Mouse (Mus musculus) liver, adult 2 months (tissue): ENCODE data around the gene Ap5z1. TPM values are rescaled to one million over a fixed set of nuclear protein-coding genes. Genes with fewer than 3 reads are reported as not detected.

Source experiments
- DNase-seq: peaks from one replicate; pipeline ENCODE4 v3.0.0-alpha.2; 2011; ENCODE audit warnings: low read depth, low spot score; ENCODE audit errors: extremely low read depth
- H3K27ac ChIP-seq: fragments of 200-500 bp; replicated peaks from 2 replicates; pipeline ENCODE4 v1.5.1; 2012; ENCODE audit warnings: low read depth, mild to moderate bottlenecking, control low read depth, inconsistent platforms, low read length; ENCODE audit not compliant: insufficient read depth
- H3K27me3 ChIP-seq: fragments of 200-500 bp; 2 replicates; pipeline ENCODE4 v1.6.1; 2012; ENCODE audit warnings: mild to moderate bottlenecking, moderate library complexity, low read length, inconsistent platforms; ENCODE audit not compliant: control insufficient read depth, insufficient read depth
- H3K36me3 ChIP-seq: fragments of 200-500 bp; 2 replicates; pipeline ENCODE4 v1.6.1; 2012; ENCODE audit warnings: low read length, inconsistent platforms; ENCODE audit not compliant: control insufficient read depth, insufficient read depth
- H3K4me1 ChIP-seq: fragments of 200-500 bp; 2 replicates; pipeline ENCODE4 v1.6.1; 2011; ENCODE audit warnings: low read length; ENCODE audit not compliant: control insufficient read depth, insufficient read depth
- H3K4me3 ChIP-seq: fragments of 200-500 bp; 2 replicates; pipeline ENCODE4 v1.5.1; 2011; ENCODE audit warnings: low read depth, mild to moderate bottlenecking, control low read depth, low read length, moderate library complexity; ENCODE audit not compliant: insufficient read depth
- H3K79me2 ChIP-seq: fragments of 200-500 bp; 2 replicates; pipeline ENCODE4 v1.6.1; 2012; ENCODE audit warnings: inconsistent platforms, mild to moderate bottlenecking, low read length, moderate library complexity; ENCODE audit not compliant: control insufficient read depth, insufficient read depth
- H3K9ac ChIP-seq: fragments of 200-500 bp; 2 replicates; pipeline ENCODE4 v1.6.1; 2012; ENCODE audit warnings: low read depth, mild to moderate bottlenecking, control low read depth, inconsistent platforms, low read length
- CTCF ChIP-seq: fragments of 200-500 bp; IDR thresholded peaks from 2 replicates; pipeline ENCODE4 v1.5.1; 2011; ENCODE audit warnings: low read depth, low read length, control low read depth
- POLR2A ChIP-seq: fragments of 200-500 bp; IDR thresholded peaks from 2 replicates; pipeline ENCODE4 v1.6.1; 2011; ENCODE audit warnings: low read length, control low read depth; ENCODE audit not compliant: insufficient read depth; ENCODE audit errors: extremely low read depth
- WGBS: fragments of 180-500 bp; shearing (Covaris S2); methylation state at CpG from one replicate; pipeline ENCODE4 v1.1.7; 2018; 5-methylcytosine and 5-hydroxymethylcytosine counted together
- polyA plus RNA-seq: library from polyadenylated mRNA; depleted of rRNA; stranded (reverse); fragments of >200 nt; gene quantifications from 2 replicates; pipeline ENCODE4 v1.2.3, GENCODE M21; 2012
- total RNA-seq: library from RNA; depleted of rRNA; stranded (reverse); fragments of >200 nt; gene quantifications from 2 replicates; pipeline ENCODE4 v1.2.3, GENCODE M21; 2014

The Ap5z1 gene
- total and polyA plus RNA-seq, 2 experiments, result 3.6 to 23.3 TPM

DNA sequence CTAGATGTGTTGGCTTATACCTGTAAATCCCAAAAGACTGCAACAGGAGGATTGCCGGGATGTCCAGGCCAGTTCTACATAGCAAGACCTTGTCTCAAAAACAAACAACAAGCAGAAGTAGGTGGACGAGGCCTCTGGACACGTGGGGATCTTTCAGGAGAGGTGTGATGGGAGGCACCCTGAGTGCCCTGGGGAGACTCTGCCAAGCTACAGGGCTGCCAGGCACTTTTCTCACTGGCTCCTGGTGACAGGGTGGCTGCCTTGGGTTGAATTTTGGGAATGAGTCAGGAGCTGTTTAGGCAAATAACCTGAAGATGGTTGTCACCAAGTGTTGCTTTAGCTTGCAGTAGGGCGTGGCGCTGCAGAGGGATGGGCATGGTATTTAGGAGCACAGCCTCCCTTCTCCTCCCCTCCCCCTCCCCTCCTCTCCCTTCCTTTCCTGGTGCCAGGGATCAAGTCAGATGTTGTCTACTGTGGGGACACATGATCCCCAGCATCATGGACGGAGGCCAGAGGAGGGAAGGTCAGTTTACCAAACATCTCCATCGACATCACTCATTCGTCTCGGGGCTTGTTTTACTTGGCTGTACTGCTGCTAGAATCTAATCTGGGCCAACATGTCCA is 31.8 kb upstream of the Ap5z1 start:
- peaks cover 7% of the 10 kb centered on the region; the same call in 1 of the 2 replicates for H3K36me3 ChIP-seq
- H3K79me2 ChIP-seq, result peaks cover 52% of the 10 kb centered on the region; the same call in 1 of the 2 replicates
- peak; percentile 92 for DNase-seq
- peak overlapping the region; percentile 69 for H3K27ac ChIP-seq
- TF ChIP-seq POLR2A, result no peak
- no peak for TF ChIP-seq CTCF
- no peak overlapping the region for H3K4me3 ChIP-seq
- no peak overlapping the region for H3K9ac ChIP-seq
- peaks cover 23% of the 10 kb centered on the region for H3K4me1 ChIP-seq
- 29% methylated on average over 9 of the region's 9 CpGs for WGBS
- H3K27me3 ChIP-seq, result no peaks in the 10 kb centered on the region

DNA sequence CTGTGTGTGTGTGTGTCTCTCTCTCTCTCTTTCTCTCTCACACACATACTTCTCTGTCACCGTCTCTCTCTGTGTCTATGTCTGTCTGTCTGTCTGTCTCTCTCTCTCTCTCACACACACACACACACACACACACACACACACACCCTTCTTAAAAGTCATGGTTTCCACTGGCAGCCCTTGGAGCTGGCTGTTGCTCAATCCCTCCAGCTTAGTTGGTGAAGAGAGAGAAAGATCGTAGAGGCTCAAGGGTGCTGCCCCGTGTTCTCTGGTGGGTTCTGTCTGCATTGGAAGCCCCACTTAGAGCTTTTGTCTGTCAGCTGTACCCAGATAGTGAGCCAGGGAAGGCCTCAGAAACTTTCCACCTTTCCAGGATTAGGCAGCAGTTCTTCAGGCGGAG is 31.0 kb upstream of the Ap5z1 start:
- WGBS, result 53% methylated on average over 4 of the region's 4 CpGs
- Histone ChIP-seq H3K4me1 (peaks cover 22% of the 10 kb centered on the region), H3K9ac (no peak overlapping the region), H3K36me3 (peaks cover 7% of the 10 kb centered on the region; the same call in 1 of the 2 replicates), H3K79me2 (peaks cover 46% of the 10 kb centered on the region; the same call in 1 of the 2 replicates), H3K27me3 (no peaks in the 10 kb centered on the region), H3K27ac (peak overlapping the region; percentile 69), H3K4me3 (no peak overlapping the region)
- no peak for TF ChIP-seq POLR2A
- no peak for TF ChIP-seq CTCF
- peak; percentile 24 for DNase-seq

DNA sequence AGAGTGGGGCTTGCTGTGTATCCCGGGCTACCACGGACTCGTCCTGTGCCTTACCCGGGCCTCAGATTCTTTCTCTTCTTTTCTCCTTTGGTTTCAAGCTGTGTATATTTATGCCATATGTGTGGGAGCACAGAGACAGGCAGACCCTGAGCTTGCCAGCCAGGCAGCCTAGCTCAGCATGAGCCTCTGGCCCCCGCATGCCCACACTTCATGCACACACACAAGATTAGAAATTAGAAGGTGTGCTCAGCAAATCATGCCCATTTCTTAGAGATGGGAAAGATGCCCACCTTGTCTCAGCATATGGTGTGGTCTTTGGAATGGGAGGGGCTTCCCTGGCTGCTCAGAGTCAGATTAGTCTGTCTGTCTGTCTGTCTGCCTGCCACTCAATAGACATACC is 29.7 kb upstream of the Ap5z1 start:
- no peak overlapping the region for H3K4me3 ChIP-seq
- no peaks in the 10 kb centered on the region for H3K27me3 ChIP-seq
- no peak overlapping the region for H3K27ac ChIP-seq
- peaks cover 7% of the 10 kb centered on the region; the same call in 1 of the 2 replicates for H3K36me3 ChIP-seq
- TF ChIP-seq CTCF, result no peak
- no peak for TF ChIP-seq POLR2A
- no peak for DNase-seq
- H3K9ac ChIP-seq, result no peak overlapping the region
- 97% methylated on average over 5 of the region's 5 CpGs for WGBS
- H3K4me1 ChIP-seq, result peaks cover 25% of the 10 kb centered on the region
- H3K79me2 ChIP-seq, result peaks cover 42% of the 10 kb centered on the region; the same call in 1 of the 2 replicates

DNA sequence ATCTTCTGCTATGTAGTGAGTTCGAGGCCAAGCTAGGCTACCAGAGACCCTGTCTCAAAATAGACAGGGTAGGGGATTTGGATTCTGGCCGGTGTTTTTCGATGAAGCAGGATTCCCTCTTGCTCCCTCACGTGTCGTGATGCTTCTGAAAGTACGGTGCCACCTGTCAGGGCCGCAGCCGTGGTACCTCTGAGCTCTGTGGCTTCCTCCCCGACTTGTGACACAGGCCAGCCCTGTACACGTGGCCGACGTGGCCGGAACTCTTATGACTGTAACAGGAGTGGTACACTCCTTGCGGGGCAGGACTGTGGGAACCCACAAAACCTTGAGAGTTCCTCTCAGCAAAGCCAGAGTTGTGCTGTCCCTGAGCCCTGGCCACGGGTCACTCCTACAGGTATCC is 28.0 kb upstream of the Ap5z1 start:
- Histone ChIP-seq H3K27me3 (no peaks in the 10 kb centered on the region), H3K36me3 (peaks cover 7% of the 10 kb centered on the region; the same call in 1 of the 2 replicates), H3K9ac (no peak overlapping the region), H3K4me3 (no peak overlapping the region), H3K79me2 (peaks cover 37% of the 10 kb centered on the region; the same call in 1 of the 2 replicates), H3K4me1 (peaks cover 29% of the 10 kb centered on the region), H3K27ac (no peak overlapping the region)
- 98% methylated on average over 15 of the region's 15 CpGs for WGBS
- no peak for DNase-seq
- TF ChIP-seq CTCF (no peak), POLR2A (no peak)

DNA sequence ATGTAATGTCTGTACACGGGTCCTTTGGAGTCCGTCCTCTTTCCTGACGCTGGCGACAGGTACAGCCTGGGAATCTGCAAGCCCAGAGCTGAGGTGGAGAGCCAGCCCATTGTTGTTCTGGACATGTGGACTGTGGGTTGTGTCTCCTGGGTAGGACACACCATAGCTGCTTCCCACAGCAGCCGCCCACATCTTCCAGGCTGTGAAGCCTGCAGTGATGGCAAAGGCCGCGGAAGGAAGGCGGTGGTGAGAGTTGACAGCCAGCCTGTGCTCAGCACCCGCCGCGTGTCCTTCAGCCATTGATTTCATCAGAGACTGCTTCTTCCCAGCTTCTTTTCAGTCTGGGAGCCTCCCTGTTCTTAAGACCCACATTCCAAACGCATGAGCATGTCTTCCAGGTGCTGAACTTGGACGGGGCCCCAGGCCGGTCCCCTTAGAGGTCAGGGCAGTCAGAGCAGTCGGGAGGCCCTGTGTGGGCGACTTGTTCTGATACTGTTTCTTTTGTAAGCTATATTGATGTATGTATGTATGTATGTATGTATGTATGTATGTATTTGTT is 25.3 kb upstream of the Ap5z1 start:
- no peak overlapping the region for H3K4me3 ChIP-seq
- DNase-seq, result no peak
- H3K79me2 ChIP-seq, result peaks cover 43% of the 10 kb centered on the region
- H3K36me3 ChIP-seq, result peaks cover 7% of the 10 kb centered on the region; the same call in 1 of the 2 replicates
- H3K4me1 ChIP-seq, result peaks cover 27% of the 10 kb centered on the region
- WGBS, result 92% methylated on average over 16 of the region's 16 CpGs
- no peaks in the 10 kb centered on the region for H3K27me3 ChIP-seq
- H3K9ac ChIP-seq, result no peak overlapping the region
- TF ChIP-seq POLR2A, result no peak
- no peak for TF ChIP-seq CTCF
- H3K27ac ChIP-seq, result no peak overlapping the region
